Mouse (Mus musculus): Measurements from ENCODE around the gene Hpse2. TPM values are rescaled to one million over a fixed set of nuclear protein-coding genes. Genes with fewer than 3 reads are reported as not detected.

Hpse2 gene
- polyA plus RNA-seq, 1 experiment from 2014 or later = 0.73 TPM

DNA sequence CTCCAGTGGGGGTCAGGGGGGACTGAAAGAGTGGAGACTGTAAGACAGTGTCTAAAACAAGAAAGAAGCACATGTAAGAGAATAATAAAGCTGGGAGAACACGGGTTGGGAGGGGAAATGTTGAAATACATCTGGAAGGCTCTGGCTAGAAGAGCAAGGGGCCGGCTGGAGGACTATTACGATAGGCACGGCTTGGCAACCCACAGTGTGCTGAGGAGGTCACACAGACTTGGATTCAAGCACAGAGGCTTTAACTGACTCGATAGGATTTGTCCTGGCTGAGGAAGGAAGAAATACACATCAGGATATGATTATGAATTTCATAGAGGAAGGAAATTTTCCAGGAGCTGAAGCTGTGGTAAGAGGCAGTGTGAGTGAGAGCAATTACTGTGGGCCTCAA lies 414.4 kb downstream of the Hpse2 start:
- no peaks in the 10 kb centered on the region for H3K27me3 ChIP-seq (ENCODE audit: control insufficient read depth, insufficient read depth, low read length)
- no peaks in the 10 kb centered on the region for H3K4me1 ChIP-seq (replicated peaks; ENCODE audit: control insufficient read depth, insufficient read depth, low read length)
- H3K9me3 ChIP-seq (ENCODE audit: control insufficient read depth, low read length) = no peaks in the 10 kb centered on the region
- 85% methylated on average over 5 of the region's 5 CpGs for WGBS
- ATAC-seq (ENCODE audit: low FRiP score) (no peak), DNase-seq (ENCODE audit: low spot score) (no peak)
- H3K27ac ChIP-seq (ENCODE audit: low read depth, low read length) = no peak overlapping the region
- H3K4me2 ChIP-seq (replicated peaks; ENCODE audit: low read depth, low read length) = no peak overlapping the region
- H3K36me3 ChIP-seq (ENCODE audit: control insufficient read depth, insufficient read depth, low read length) = no peaks in the 10 kb centered on the region
- no peak overlapping the region for H3K9ac ChIP-seq (ENCODE audit: low read depth, low read length)
- no peak overlapping the region for H3K4me3 ChIP-seq (ENCODE audit: low read depth, low read length)

- no peak overlapping the region for H3K4me2 ChIP-seq (replicated peaks; ENCODE audit: low read depth, low read length)
- no peaks in the 10 kb centered on the region for H3K27me3 ChIP-seq (ENCODE audit: control insufficient read depth, insufficient read depth, low read length)
- no peak for DNase-seq (ENCODE audit: low spot score)
- H3K36me3 ChIP-seq (ENCODE audit: control insufficient read depth, insufficient read depth, low read length) = no peaks in the 10 kb centered on the region
- H3K9ac ChIP-seq (ENCODE audit: low read depth, low read length) = no peak overlapping the region
- no peak for ATAC-seq (ENCODE audit: low FRiP score)
- no peak overlapping the region for H3K4me3 ChIP-seq (ENCODE audit: low read depth, low read length)
- no peak overlapping the region for H3K27ac ChIP-seq (ENCODE audit: low read depth, low read length)
- no peaks in the 10 kb centered on the region for H3K9me3 ChIP-seq (ENCODE audit: control insufficient read depth, low read length)
- no peaks in the 10 kb centered on the region for H3K4me1 ChIP-seq (replicated peaks; ENCODE audit: control insufficient read depth, insufficient read depth, low read length)
- WGBS = 65% methylated on average over 1 of the region's 1 CpGs
Observed at GRCm38 (mm10) chr19:42965171-42965570, 423.0 kb downstream of the Hpse2 start.

DNA sequence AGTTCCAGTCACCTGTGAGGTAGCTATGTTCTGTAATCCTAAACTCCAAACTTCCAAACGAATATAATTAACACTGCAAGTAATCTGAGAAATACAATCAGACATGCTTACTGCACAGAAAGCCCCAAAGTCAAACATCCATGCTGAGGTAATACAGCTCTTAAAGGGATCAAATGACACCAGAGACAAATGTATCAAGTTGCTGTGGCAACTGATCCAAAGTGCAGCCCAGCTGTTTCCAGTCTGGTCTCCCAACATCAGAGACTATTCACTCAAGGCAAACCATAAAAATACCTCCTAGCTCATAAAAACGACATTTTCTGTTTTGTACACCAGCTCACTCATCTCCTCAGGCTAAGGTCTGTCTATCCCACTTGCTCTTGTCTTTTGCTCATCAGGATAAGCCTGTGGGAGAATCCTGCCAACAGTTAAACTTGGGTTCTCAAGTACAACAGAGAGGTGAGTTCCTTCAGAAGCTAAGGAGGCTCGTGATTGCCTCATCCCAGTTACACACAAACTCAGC lies 440.0 kb downstream of the Hpse2 start:
- H3K9me3 ChIP-seq (ENCODE audit: control insufficient read depth, low read length) = no peaks in the 10 kb centered on the region
- ATAC-seq (ENCODE audit: low FRiP score) (no peak), DNase-seq (ENCODE audit: low spot score) (peak; percentile 6)
- H3K27ac ChIP-seq (ENCODE audit: low read depth, low read length) = no peak overlapping the region
- WGBS = 57% methylated on average over 3 of the region's 3 CpGs
- no peak overlapping the region for H3K4me2 ChIP-seq (replicated peaks; ENCODE audit: low read depth, low read length)
- H3K4me3 ChIP-seq (ENCODE audit: low read depth, low read length) = no peak overlapping the region
- no peaks in the 10 kb centered on the region for H3K36me3 ChIP-seq (ENCODE audit: control insufficient read depth, insufficient read depth, low read length)
- H3K27me3 ChIP-seq (ENCODE audit: control insufficient read depth, insufficient read depth, low read length) = no peaks in the 10 kb centered on the region
- no peaks in the 10 kb centered on the region for H3K4me1 ChIP-seq (replicated peaks; ENCODE audit: control insufficient read depth, insufficient read depth, low read length)
- H3K9ac ChIP-seq (ENCODE audit: low read depth, low read length) = no peak overlapping the region

GRCm38 (mm10) chr19:42937544-42937943 lies 450.6 kb downstream of the Hpse2 start:
- Histone ChIP-seq H3K27ac (ENCODE audit: low read depth, low read length) (no peak overlapping the region), H3K9me3 (ENCODE audit: control insufficient read depth, low read length) (no peaks in the 10 kb centered on the region; the same call in 1 of the 2 replicates), H3K36me3 (ENCODE audit: control insufficient read depth, insufficient read depth, low read length) (no peaks in the 10 kb centered on the region), H3K4me3 (ENCODE audit: low read depth, low read length) (no peak overlapping the region), H3K9ac (ENCODE audit: low read depth, low read length) (no peak overlapping the region), H3K4me1 (replicated peaks; ENCODE audit: control insufficient read depth, insufficient read depth, low read length) (no peaks in the 10 kb centered on the region), H3K4me2 (replicated peaks; ENCODE audit: low read depth, low read length) (no peak overlapping the region), H3K27me3 (ENCODE audit: control insufficient read depth, insufficient read depth, low read length) (no peaks in the 10 kb centered on the region)
- WGBS = 72% methylated on average over 1 of the region's 1 CpGs
- DNase-seq (ENCODE audit: low spot score) = no peak
- ATAC-seq (ENCODE audit: low FRiP score) = no peak

DNA sequence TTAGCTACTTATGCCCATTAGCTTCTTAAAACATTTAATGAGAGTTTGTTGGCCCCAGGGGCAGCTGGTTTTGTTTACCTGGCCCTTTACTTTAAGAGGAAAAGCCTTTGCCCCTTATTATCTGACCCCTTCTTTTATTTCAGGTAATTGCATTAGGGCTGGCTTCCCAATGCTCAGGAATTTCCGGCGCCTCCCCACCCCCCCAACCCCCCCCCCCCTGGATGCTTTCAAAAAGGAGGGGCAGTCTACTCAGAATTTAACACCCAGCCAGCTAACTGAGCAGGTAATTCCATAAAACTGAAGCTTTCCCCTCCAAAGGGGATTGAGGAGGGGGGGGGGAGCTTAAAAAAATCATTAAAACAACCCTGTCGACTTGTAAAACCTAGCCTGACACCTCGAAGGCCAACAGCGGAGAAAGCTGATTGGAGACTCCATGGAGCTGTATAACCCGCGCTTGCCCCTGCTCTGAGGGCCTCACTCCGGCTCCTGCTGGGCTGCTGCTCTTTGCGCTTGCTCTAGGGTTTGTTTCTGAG lies 451.4 kb downstream of the Hpse2 start:
- Histone ChIP-seq H3K9me3 (ENCODE audit: control insufficient read depth, low read length) (no peaks in the 10 kb centered on the region), H3K27ac (ENCODE audit: low read depth, low read length) (no peak overlapping the region), H3K36me3 (ENCODE audit: control insufficient read depth, insufficient read depth, low read length) (no peaks in the 10 kb centered on the region), H3K9ac (ENCODE audit: low read depth, low read length) (no peak overlapping the region), H3K4me2 (replicated peaks; ENCODE audit: low read depth, low read length) (no peak overlapping the region), H3K4me1 (replicated peaks; ENCODE audit: control insufficient read depth, insufficient read depth, low read length) (no peaks in the 10 kb centered on the region), H3K4me3 (ENCODE audit: low read depth, low read length) (no peak overlapping the region), H3K27me3 (ENCODE audit: control insufficient read depth, insufficient read depth, low read length) (no peaks in the 10 kb centered on the region)
- ATAC-seq (ENCODE audit: low FRiP score) (no peak), DNase-seq (ENCODE audit: low spot score) (peak; percentile 32)
- 4% methylated on average over 9 of the region's 9 CpGs for WGBS

GRCm38 (mm10) chr19:42929702-42930101 lies 458.5 kb downstream of the Hpse2 start:
- H3K27ac ChIP-seq (ENCODE audit: low read depth, low read length) = no peak overlapping the region
- H3K9me3 ChIP-seq (ENCODE audit: control insufficient read depth, low read length) = no peaks in the 10 kb centered on the region
- no peak for DNase-seq (ENCODE audit: low spot score)
- no peak overlapping the region for H3K4me2 ChIP-seq (replicated peaks; ENCODE audit: low read depth, low read length)
- H3K27me3 ChIP-seq (ENCODE audit: control insufficient read depth, insufficient read depth, low read length) = no peaks in the 10 kb centered on the region
- 79% methylated on average over 3 of the region's 3 CpGs for WGBS
- no peak overlapping the region for H3K4me3 ChIP-seq (ENCODE audit: low read depth, low read length)
- H3K9ac ChIP-seq (ENCODE audit: low read depth, low read length) = no peak overlapping the region
- no peaks in the 10 kb centered on the region for H3K36me3 ChIP-seq (ENCODE audit: control insufficient read depth, insufficient read depth, low read length)
- no peak for ATAC-seq (ENCODE audit: low FRiP score)
- H3K4me1 ChIP-seq (replicated peaks; ENCODE audit: control insufficient read depth, insufficient read depth, low read length) = no peaks in the 10 kb centered on the region

- WGBS = 82% methylated on average over 2 of the region's 2 CpGs
- no peak overlapping the region for H3K9ac ChIP-seq (ENCODE audit: low read depth, low read length)
- H3K9me3 ChIP-seq (ENCODE audit: control insufficient read depth, low read length) = no peaks in the 10 kb centered on the region
- no peaks in the 10 kb centered on the region for H3K27me3 ChIP-seq (ENCODE audit: control insufficient read depth, insufficient read depth, low read length)
- H3K36me3 ChIP-seq (ENCODE audit: control insufficient read depth, insufficient read depth, low read length) = no peaks in the 10 kb centered on the region
- no peak overlapping the region for H3K27ac ChIP-seq (ENCODE audit: low read depth, low read length)
- no peak overlapping the region for H3K4me3 ChIP-seq (ENCODE audit: low read depth, low read length)
- H3K4me1 ChIP-seq (replicated peaks; ENCODE audit: control insufficient read depth, insufficient read depth, low read length) = no peaks in the 10 kb centered on the region
- no peak for DNase-seq (ENCODE audit: low spot score)
- no peak for ATAC-seq (ENCODE audit: low FRiP score)
- H3K4me2 ChIP-seq (replicated peaks; ENCODE audit: low read depth, low read length) = no peak overlapping the region
Observed at GRCm38 (mm10) chr19:42928271-42928670, 459.9 kb downstream of the Hpse2 start.

DNA sequence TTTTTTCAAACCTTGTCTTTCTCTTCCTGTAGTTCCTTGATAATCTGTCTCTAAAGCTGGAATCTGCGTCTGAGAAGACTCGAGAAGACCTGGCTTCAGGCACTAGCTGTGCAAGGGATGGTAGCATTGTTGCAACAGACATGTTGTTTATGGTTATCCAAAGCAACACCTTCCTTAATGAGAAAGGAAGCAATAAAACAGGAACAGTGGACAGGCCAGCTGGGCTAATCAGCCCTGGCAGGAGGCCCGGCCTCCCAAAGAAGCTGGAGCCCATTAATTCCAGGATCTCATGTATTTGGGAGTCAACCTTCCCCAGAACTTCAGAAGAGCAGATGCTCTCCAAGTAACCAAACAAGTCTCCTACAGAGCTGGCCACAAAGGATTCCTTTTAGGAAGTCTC lies 465.5 kb downstream of the Hpse2 start:
- no peaks in the 10 kb centered on the region for H3K9me3 ChIP-seq (ENCODE audit: control insufficient read depth, low read length)
- WGBS = 91% methylated on average over 3 of the region's 3 CpGs
- no peak overlapping the region for H3K27ac ChIP-seq (ENCODE audit: low read depth, low read length)
- H3K4me2 ChIP-seq (replicated peaks; ENCODE audit: low read depth, low read length) = no peak overlapping the region
- H3K4me3 ChIP-seq (ENCODE audit: low read depth, low read length) = no peak overlapping the region
- H3K4me1 ChIP-seq (replicated peaks; ENCODE audit: control insufficient read depth, insufficient read depth, low read length) = no peaks in the 10 kb centered on the region
- DNase-seq (ENCODE audit: low spot score) (no peak), ATAC-seq (ENCODE audit: low FRiP score) (no peak)
- no peak overlapping the region for H3K9ac ChIP-seq (ENCODE audit: low read depth, low read length)
- no peaks in the 10 kb centered on the region for H3K36me3 ChIP-seq (ENCODE audit: control insufficient read depth, insufficient read depth, low read length)
- no peaks in the 10 kb centered on the region for H3K27me3 ChIP-seq (ENCODE audit: control insufficient read depth, insufficient read depth, low read length)

DNA sequence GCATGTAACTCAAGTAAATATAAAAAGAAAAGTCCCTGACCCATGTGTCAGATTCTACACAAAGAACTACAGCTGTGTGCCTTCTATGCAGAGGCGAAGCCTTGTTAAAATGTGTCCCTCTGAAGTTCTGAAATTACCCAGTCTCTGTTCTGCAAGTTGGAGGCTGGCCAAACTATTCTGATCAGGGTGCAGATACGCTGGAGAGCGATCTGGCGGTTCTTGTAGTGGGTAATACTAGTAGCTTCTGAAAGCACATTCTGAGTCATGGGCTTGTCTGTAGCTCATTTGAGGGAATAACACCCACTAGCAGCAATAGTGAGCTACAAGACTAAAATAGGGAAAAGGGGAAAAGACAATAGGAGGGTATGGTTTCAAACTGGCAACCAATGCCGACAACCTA lies 474.5 kb downstream of the Hpse2 start:
- no peak for ATAC-seq (ENCODE audit: low FRiP score)
- H3K9me3 ChIP-seq (ENCODE audit: control insufficient read depth, low read length) = no peaks in the 10 kb centered on the region
- H3K9ac ChIP-seq (ENCODE audit: low read depth, low read length) = no peak overlapping the region
- no peaks in the 10 kb centered on the region for H3K36me3 ChIP-seq (ENCODE audit: control insufficient read depth, insufficient read depth, low read length)
- 93% methylated on average over 5 of the region's 5 CpGs for WGBS
- H3K4me3 ChIP-seq (ENCODE audit: low read depth, low read length) = no peak overlapping the region
- H3K4me2 ChIP-seq (replicated peaks; ENCODE audit: low read depth, low read length) = no peak overlapping the region
- H3K27ac ChIP-seq (ENCODE audit: low read depth, low read length) = no peak overlapping the region
- H3K27me3 ChIP-seq (ENCODE audit: control insufficient read depth, insufficient read depth, low read length) = no peaks in the 10 kb centered on the region
- no peaks in the 10 kb centered on the region for H3K4me1 ChIP-seq (replicated peaks; ENCODE audit: control insufficient read depth, insufficient read depth, low read length)
- DNase-seq (ENCODE audit: low spot score) = no peak

Measured in hindbrain, embryonic 11.5 days (tissue).